Mouse (Mus musculus) urinary bladder, postnatal 4 days (tissue): ENCODE measurements around the gene Olfr1261.

Experiments
- DNase-seq, 2 experiments: peaks; one replicate each; pipeline ENCODE4 v3.0.0; 2021 to 2022; ENCODE audit warnings: low spot score in 2 of 2

Olfr1261 gene

DNA sequence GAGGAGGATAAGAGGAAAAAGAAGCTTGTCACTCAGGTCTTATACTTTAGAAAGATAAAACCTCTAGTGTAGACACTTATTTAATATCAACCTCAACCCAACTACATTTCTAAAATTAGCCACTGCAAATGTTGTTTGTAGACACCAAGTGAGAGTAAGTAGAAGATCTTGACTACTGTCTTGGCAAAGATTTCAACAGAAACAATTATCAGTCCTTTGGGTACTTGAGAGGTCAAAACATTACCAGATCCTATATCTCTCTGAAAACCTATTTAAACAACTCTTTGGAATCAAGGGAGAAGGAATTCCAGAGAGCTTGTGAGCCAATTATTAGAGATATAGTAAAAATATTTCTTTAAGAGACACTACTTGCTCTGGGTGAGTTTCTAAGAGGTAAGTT lies at the start of gene Olfr1261:
TSS of gene Olfr1261 (plus strand) at position 301 of the 400 bp plus-strand sequence.
- no peak for DNase-seq

DNA sequence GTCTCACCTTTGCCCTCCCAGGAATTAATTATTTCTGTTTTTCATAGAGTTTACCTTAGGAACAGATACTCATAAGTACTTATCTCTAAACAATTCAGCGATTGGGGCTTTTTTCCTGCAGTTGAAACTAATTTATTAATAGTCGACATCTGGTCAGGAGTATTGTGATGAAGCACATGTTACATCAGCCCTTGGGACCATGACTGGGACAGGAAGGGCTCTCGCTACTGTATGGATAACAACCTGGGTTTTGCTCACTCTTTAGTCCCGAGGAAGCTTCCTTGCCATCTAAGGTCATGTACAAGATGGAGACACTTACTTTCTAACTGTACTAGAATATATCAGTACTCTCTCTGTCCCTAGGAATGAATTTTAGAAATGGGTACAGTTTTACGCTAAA lies 42.5 kb upstream of the Olfr1261 start, which contains the start of gene Olfr1259:
TSS of gene Olfr1259 (minus strand) at position 101 of the 400 bp plus-strand sequence.
- no peak for DNase-seq

GRCm38 (mm10) chr2:89974184-89974583 lies 16.8 kb upstream of the Olfr1261 start, which contains the start of gene Olfr1260:
Olfr1260 (plus strand) TSS chr2:89974340.
- DNase-seq: no peak

GRCm38 (mm10) chr2:89977709-89978108 lies 13.3 kb upstream of the Olfr1261 start:
- no peak for DNase-seq

DNA sequence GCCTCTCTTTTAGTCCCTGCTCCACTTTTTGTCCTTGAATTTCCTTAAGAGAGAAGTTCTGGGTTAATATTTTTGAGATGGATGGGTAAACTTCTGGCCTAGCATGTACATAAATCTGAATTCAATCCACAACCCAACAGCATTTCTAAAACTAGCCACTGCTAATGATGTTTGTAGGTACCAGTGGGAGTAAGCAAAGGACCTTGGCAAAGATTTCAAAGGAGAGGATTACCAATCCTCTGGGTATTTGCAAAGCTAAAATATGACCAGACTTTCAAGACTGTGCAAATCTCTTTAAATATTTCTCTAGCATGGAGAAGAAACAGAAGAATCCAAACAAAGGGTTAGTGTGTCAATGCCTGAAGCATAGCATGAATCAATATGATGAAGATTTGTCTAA lies 8.8 kb downstream of the Olfr1261 start, which contains the start of gene Olfr1262:
TSS of gene Olfr1262 (plus strand) at position 301 of the 400 bp plus-strand sequence.
- DNase-seq: no peak

DNA sequence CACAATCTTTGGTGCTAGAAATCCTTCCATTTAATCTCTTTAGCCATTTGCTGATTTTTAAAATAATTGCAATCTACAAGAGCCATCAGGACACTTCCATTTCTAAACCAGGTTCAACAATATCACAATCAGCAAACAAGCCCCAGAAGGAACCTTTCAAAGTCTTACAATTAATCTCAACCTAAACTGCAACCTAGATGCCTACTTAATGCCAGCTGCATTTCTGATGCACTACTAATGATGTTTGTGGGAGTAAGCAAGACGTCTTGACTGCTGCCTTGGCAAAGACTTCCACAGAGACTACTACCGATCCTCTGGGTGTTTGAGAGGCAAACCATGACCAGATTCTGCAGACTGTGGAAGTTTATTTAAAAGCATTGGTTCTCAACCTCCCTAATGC lies 20.8 kb downstream of the Olfr1261 start, which contains the start of gene Olfr1263:
TSS of gene Olfr1263 (plus strand) at position 301 of the 400 bp plus-strand sequence.
- DNase-seq: no peak

DNA sequence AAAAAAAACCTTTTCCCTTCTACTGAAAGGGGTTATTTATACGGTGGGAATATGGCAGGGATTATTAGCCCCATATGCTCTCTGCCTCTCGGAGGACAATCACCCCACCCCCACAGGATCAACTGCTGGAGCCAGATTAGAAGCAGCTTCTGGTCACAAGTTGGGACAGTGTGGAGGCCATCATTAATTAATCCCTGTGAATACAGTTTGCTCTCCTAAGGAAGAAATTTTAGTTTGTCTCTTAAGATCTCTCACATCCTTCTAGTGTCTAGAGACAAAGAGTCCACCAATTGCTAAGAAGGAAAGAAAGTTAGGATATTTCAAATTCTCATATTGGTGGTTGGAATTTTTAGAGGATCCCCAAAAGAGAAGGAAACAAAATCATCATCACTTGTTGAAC lies 34.5 kb downstream of the Olfr1261 start, which contains the start of gene Olfr1264:
TSS of gene Olfr1264 (minus strand) at position 101 of the 400 bp plus-strand sequence.
- no peak for DNase-seq

DNA sequence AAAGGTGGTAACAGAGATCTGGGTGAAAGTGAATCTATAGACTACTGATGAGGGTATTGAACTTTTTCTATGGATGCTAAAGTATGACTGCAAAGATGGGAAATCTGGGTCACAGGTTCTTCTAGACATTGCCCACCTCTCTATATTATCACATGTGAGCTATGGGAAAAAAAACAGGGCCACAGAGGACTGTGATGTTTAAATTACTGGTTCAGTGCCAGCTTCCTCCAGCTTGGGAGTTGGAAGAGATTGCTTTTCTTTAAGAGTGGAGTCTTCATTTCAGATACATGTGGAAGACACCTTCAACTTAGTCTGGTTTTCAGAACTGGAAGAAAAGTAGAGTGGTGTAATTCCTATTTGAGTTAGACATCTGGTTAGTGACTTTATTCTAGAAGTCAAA lies 44.0 kb downstream of the Olfr1261 start, which contains the start of gene Olfr1265:
TSS of gene Olfr1265 (plus strand) at position 301 of the 400 bp plus-strand sequence.
- DNase-seq: no peak
